Mouse (Mus musculus): ENCODE measurements around the gene 4931417E11Rik. TPM values are rescaled to one million over a fixed set of nuclear protein-coding genes. Genes with fewer than 3 reads are reported as not detected.

4931417E11Rik gene
- polyA plus RNA-seq (2017; shearing (Covaris generic)) = 0.43 TPM

GRCm38 (mm10) chr6:73469567-73469966 lies at the start of gene 4931417E11Rik:
Gene 4931417E11Rik (minus strand): TSS chr6:73469667.

Other genes with a start within 250 kb of the 4931417E11Rik start
- gene Dnah6, start 248.0 kb downstream of the 4931417E11Rik start, polyA plus RNA-seq (2017; shearing (Covaris generic)) = 0.16 TPM
- gene Suclg1, start 221.3 kb downstream of the 4931417E11Rik start, polyA plus RNA-seq (2017; shearing (Covaris generic)) = 65.0 TPM

Data from effector memory CD4-positive, alpha-beta T cell, adult 7 months (primary cell).